Mouse (Mus musculus): ENCODE measurements around the gene Spesp1.

Gene Spesp1

GRCm38 (mm10) chr9:62281991-62282390, at the start of gene Spesp1:
Gene Spesp1 (minus strand): TSS chr9:62282208.
- DNase-seq (ENCODE audit: extremely low read depth, low read depth): no peak

DNA sequence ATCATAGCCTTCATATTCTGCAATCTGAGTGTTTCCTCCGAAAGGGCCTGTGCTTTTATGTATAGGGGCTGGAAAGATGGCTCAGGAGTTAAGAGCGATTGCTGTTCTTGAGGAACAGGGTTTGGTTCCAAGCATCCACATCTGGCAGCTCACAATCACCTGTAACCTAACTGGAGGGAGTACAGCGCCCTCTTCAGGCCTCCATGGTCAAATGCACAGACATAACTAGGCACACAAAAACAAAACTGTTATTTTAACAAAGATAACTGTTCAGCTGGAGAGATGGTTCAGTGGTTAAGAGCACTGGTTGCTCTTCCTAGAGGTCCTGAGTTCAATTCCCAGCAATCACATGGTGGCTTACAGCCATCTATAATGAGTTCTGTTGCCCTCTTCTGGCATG, 44.0 kb upstream of the Spesp1 start:
- DNase-seq (ENCODE audit: extremely low read depth, low read depth): no peak

DNA sequence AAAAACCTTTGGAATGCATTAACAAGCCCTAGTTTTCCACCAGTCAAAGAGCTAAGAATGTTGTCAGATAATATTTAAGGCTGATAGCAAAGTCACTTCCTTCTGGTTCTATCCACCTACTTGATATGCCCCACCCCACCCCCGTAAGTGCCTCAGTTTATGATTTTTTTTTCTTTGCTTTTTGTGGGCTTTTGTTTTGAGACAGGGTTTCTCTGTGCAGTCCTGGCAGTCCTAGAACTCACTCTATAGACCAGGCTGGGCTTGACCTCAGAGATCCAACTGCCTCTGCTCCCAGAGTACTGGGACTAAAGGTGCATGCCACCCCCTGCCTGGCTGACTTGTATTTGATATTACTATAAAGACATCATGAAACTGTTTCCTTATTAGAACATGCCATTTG, 41.8 kb upstream of the Spesp1 start:
- no peak for DNase-seq (ENCODE audit: extremely low read depth, low read depth)

DNA sequence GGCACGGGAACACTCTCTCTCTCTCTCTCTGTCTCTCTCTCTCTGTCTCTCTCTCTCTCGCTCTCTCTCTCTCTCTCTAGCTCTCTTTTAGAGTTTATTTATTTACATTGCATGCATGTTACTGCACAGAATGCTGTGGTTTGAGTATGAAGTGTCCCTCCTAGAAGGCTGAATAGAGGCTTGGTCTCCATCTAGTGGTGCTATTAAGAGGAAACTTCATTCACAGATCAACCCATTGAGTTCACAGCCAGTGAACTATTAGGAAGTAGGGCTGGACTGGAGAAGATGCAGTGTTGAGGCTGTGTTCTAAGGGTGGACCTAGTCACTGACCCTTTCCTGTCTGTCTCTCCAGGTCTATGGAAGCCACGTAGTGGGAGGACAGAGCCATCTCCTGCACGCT, 36.7 kb upstream of the Spesp1 start:
- DNase-seq (ENCODE audit: extremely low read depth, low read depth): no peak

DNA sequence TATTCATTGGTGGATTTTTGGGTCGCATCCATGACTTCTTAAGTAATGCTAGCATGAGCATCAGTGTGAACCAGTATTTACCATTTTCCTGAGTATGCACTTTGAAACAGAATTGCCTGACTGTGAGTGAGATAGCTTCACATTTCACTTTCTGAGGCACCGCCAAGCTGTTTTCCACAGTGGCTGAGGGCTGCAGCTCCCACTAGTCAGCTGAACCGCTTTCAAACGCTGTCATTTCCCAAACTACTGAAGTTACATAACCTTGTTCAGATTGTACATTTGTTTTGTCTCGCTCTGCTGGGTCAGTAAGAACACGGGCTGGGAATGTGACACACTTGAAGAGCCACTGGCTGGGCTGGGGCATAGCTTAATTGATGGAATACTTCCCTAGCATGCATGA, 33.5 kb upstream of the Spesp1 start:
- no peak for DNase-seq (ENCODE audit: extremely low read depth, low read depth)

DNA sequence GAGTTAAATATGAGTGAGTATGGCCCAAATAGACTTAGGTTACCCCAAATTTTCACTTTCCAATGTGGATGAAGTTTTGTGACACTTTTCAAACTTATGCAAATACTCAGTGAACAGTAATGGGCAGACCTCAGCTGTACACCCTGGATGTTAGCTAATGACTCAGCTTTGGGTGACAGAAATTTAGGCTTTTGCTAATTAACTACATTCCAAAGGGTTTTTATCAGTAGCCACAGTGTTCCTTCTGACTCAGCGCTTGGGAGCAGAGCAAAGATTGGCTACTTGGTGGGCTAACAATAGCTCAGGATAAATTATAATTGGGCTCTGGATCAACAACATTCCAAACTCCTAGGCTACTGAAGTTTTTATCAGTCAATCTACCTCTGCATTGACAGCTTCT, 14.9 kb upstream of the Spesp1 start:
- no peak for DNase-seq (ENCODE audit: extremely low read depth, low read depth)

GRCm38 (mm10) chr9:62295006-62295698, 13.1 kb upstream of the Spesp1 start:
- DNase-seq (ENCODE audit: extremely low read depth, low read depth): peak; percentile 56

DNA sequence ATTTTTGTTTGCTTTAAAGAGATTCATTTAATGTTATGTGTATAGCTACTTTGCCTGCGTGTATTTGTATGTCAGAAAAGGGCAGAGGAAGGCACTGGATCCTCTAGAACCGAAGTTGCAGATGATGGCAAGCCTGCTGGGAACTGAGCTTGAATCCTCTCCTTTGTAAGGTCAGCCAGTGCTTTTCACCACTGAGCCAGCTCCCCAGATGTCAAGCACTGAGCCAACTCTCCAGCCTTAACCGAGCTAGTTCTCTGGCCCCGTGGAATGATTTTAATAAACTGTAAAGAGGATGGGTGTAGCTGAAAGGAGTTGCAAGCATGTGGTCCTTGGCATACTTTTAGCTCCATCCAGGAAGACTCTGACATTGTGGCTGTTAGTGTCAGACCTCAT, 5.6 kb upstream of the Spesp1 start:
- no peak for DNase-seq (ENCODE audit: extremely low read depth, low read depth)

- peak; percentile 42 for DNase-seq (ENCODE audit: extremely low read depth, low read depth)
These were observed 5.1 kb upstream of the Spesp1 start for GRCm38 (mm10) chr9:62286967-62287632.

DNA sequence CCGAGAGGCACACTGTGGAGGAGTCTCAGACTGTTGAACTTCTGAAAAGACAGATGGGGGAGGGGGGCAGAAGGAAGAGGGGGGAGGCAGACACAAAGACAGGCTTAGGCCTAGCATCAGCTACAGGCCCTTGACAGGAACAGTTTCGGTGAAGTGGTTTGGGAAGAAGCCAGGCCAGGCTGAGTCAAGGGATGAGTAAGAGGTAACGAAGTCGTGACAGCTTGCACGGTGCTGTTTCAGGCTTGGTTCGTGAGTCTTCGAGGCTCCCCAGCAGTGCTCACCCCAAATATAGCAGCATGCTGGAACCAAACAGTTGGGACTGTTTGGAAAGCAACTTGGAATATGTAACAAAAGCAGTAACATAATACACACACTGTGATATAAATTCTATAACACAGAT, 2.3 kb upstream of the Spesp1 start:
- no peak for DNase-seq (ENCODE audit: extremely low read depth, low read depth)

DNA sequence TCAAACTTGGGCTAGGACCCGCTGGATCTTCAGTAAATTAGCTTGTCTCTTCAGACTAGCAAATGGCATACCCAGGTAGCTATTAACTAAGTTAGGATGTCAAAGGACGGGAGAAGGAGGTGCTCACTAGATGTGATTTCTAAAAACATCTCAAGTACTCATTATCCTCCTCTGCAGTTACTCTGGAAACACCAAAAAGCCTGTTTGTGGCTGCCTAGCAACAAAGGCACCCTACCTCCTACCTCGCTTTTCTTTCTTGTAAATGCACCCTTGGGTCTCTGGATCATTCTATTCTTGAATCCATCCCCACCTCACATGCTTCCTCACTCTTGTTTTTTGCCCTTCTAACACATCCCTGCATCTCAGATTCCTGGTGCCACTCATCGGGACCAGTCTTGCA, 5.1 kb downstream of the Spesp1 start:
- no peak for DNase-seq (ENCODE audit: extremely low read depth, low read depth)

DNA sequence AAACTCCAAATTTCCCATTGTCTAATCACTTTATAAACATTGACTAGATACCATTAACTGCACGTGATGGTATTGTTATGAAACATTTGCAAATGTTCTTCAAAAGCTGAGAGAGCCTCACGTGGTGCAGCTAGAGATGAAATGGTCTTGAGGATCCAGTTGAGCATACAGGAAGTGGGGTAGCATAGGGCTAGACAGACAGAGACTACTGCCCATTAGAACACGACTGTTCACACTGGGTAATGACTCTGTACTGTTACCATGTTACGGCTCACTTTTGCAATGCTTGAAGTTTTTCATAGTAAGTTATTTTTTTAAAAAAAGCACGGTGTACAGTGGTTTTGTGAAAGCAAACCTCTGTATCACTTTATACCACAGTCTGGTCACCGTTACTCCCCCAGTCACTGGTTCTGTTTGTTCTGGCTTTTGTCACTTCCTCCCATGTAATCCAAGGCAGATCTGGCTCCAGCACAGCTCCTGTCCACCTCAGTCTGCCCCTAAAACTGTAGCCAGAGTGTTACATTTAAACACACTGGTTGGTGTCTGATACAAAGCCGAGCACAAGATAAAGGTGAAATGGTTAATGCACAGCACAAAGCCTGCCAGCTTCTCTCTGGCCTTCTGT, 11.1 kb downstream of the Spesp1 start:
- no peak for DNase-seq (ENCODE audit: extremely low read depth, low read depth)

GRCm38 (mm10) chr9:62269161-62269560, 12.8 kb downstream of the Spesp1 start:
- no peak for DNase-seq (ENCODE audit: extremely low read depth, low read depth)

DNA sequence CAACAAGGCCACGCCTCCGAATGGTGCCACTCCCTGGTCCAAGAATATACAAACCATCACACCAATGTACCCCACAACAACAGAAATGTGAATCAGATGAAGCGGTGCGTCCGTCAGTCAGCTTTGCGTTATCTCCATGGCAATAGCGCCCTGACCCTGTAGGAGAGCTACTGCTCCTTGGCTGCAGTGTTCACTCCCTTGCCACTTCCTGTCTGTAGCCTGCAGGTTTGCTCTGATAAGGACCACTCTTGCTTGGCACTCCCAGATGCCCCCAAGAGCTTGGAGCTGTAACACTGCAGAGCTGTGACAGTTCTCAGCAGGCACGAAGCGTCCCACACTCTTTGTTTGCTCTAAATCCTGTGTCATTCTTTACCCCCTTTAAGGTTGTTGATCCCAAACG, 16.7 kb downstream of the Spesp1 start:
- peak; percentile 92 for DNase-seq (ENCODE audit: extremely low read depth, low read depth)

DNA sequence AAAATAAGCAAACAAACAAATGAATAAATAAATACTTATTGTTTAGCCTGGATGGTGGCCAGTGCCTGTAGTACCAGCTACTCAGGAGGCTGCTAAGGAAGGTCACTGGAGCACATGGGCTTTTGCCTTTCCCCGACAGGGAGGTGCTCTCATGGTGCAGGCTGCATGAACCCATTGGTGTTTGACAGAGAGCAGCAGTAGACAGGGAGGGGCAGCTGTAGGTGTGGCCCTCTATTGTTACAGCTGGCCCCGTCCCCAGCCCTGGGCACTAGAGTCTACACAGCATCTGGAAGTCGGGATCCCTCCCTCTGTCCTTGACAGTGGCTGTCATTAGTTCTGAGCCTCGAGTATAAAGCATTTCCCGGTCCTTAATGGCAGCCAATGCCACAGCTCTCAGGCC, 18.4 kb downstream of the Spesp1 start:
- DNase-seq (ENCODE audit: extremely low read depth, low read depth): no peak

GRCm38 (mm10) chr9:62261406-62261805, 20.6 kb downstream of the Spesp1 start:
- DNase-seq (ENCODE audit: extremely low read depth, low read depth): peak; percentile 28

DNA sequence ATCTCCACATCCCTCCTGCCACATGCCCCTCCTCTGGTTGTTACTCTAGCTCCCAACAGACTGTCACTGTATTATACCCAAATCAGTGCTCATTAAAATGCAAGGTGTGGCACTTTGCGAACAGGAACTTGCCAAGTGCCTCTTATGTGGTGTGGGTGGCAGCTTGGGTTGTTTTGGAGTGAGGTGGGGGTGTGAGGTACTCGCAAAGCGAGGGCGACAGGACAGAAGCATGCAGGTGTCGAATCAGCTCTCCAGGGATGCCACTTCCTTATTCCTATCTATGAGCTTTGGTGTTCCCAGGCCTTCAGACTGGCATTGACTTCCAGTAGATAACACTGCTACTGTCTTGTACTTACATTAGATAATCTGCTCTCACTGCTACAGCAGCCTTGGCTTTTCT, 21.0 kb downstream of the Spesp1 start:
- no peak for DNase-seq (ENCODE audit: extremely low read depth, low read depth)

- no peak for DNase-seq (ENCODE audit: extremely low read depth, low read depth)
These were observed 24.0 kb downstream of the Spesp1 start for GRCm38 (mm10) chr9:62258005-62258404.

DNA sequence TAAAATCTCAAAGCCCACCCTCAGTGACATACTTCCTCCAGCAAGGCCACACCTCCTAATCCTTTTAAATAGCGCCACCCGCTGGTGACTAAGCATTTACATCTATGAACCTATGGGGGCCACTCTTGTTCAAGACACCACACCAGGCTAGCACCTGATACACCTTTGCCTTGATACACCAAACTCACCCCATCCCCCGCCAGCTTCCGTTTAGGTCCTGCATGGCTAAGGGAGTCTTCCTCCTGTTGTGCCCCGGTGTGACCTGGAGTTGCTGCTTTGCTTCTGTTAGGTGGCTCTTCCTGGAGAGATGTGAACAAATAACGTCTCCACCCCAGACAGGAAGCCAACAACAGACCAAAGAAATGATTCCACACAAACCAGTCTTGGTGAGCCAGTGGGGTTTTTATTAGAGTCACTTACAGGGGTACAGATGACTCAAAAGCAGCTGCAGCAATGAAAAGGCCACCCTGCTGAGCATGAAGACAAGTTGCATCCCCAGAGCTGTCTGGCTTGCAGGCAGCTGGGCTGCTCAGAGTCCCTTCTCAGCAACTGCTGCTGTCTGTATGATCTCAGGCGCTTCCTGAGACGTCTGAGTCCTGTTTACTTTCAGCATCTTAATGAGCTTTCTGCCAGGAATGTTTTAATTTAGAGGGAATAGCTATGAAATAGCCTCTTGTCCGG, 26.0 kb downstream of the Spesp1 start:
- no peak for DNase-seq (ENCODE audit: extremely low read depth, low read depth)

GRCm38 (mm10) chr9:62253736-62254443, 28.1 kb downstream of the Spesp1 start:
- peak; percentile 57 for DNase-seq (ENCODE audit: extremely low read depth, low read depth)

GRCm38 (mm10) chr9:62250296-62250695, 31.7 kb downstream of the Spesp1 start:
- no peak for DNase-seq (ENCODE audit: extremely low read depth, low read depth)
